Mouse (Mus musculus): ENCODE measurements around the gene Pacsin2. TPM values are rescaled to one million over a fixed set of nuclear protein-coding genes. Genes with fewer than 3 reads are reported as not detected.
A peak's percentile ranks its signal among the peaks of the same experiment; 100 is the strongest.

Pacsin2 gene
- polyA plus RNA-seq, 1 experiment from 2014 or later: 47.9 TPM

DNA sequence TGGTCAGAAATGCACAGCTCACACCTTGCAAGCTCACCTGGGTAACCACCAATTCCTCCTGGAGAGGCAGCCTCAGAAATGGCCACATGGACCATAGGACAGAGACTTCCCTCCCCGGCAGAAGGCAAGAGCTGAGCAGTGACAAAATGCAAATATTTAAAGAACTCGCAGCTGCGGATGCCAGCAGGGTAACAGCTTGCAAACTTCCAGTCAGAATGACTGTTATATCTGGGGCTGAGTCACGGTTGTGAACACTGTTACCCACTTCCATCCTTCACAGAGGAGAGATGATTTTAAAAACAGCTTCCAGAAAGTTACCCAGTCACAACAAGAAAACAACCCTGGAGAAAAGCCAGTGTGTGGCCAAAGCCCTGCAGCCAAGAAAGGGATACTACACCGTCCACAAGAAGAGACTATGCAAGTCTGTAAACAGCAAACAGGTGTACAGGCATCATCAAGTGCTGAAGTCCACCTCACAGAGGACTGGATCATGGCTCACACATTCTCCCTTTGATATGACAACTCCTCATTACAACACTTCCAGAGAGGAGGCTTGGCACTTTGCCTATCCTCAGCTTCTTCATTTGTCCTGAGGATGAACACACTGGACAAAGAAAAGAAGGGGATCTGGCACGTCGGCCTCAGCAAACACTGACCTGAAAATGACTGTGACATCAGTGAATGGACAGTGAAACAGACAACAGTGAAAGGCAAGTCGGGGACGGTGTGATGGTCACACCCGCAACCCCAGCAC, 16.4 kb downstream of the Pacsin2 start:
- Histone ChIP-seq H3K4me2 (ENCODE audit: low read depth, low read length) (peak overlapping the region; percentile 25), H3K27ac (ENCODE audit: low read length) (peak overlapping the region; percentile 51), H3K36me3 (ENCODE audit: control insufficient read depth, insufficient read depth) (no peaks in the 10 kb centered on the region), H3K4me3 (ENCODE audit: low read depth, low read length) (peak overlapping the region; percentile 13; the same call in 1 of the 2 replicates), H3K9ac (ENCODE audit: low read depth, low read length) (no peak overlapping the region), H3K27me3 (ENCODE audit: control insufficient read depth, insufficient read depth, low read depth, low read length) (no peaks in the 10 kb centered on the region), H3K4me1 (ENCODE audit: control insufficient read depth, low read depth, low read length) (peaks cover 67% of the 10 kb centered on the region), H3K9me3 (replicated peaks; ENCODE audit: control insufficient read depth, low read length) (no peaks in the 10 kb centered on the region)
- WGBS (ENCODE audit: insufficient replicate concordance): 60% methylated on average over 10 of the region's 10 CpGs
- peak; percentile 51 for ATAC-seq (ENCODE audit: low read depth)

DNA sequence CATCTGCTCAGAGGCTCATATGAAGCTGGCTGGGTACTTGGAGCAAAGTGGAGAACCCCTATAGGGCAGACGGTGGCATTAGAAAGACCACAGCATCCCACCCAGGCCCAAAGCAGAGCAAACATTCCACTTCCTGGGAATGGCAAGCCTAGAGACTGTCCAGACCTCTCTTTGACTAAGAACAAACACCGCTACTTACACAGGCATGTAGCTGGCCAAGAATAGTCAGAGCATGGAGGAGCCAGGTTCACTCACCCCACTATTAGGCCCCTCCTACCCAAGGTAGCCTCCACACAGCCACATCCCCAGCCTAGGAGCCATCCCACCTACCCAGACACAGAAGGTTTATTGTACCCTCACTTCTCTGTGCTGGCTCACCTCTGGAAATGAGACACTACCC, 18.5 kb downstream of the Pacsin2 start:
- no peak overlapping the region for H3K9ac ChIP-seq (ENCODE audit: low read depth, low read length)
- no peak overlapping the region for H3K4me3 ChIP-seq (ENCODE audit: low read depth, low read length)
- no peaks in the 10 kb centered on the region for H3K27me3 ChIP-seq (ENCODE audit: control insufficient read depth, insufficient read depth, low read depth, low read length)
- H3K9me3 ChIP-seq (replicated peaks; ENCODE audit: control insufficient read depth, low read length): no peaks in the 10 kb centered on the region
- no peak overlapping the region; the same call in 1 of the 2 replicates for H3K27ac ChIP-seq (ENCODE audit: low read length)
- peaks cover 61% of the 10 kb centered on the region for H3K4me1 ChIP-seq (ENCODE audit: control insufficient read depth, low read depth, low read length)
- 85% methylated on average over 2 of the region's 2 CpGs for WGBS (ENCODE audit: insufficient replicate concordance)
- no peaks in the 10 kb centered on the region for H3K36me3 ChIP-seq (ENCODE audit: control insufficient read depth, insufficient read depth)
- no peak overlapping the region for H3K4me2 ChIP-seq (ENCODE audit: low read depth, low read length)
- ATAC-seq (ENCODE audit: low read depth): no peak

DNA sequence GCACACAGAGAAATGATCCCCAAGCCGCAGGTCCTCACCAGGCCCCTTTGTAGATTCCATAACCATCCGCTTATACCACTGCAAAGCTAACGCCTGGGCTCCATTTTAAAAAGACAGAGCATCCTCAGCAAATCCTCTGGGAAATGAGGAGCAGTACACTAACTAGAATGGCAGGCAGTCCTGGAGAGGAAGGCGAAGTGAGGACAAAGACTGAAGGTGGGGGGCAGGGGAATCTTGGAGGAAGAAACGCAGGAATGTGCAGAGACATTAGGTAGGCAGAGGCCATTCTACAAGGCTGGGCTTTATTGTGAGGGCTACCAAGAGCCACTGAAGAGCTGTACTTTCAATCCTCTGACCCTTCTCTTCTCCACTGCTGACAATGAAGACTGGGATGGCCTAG, 19.0 kb downstream of the Pacsin2 start:
- H3K9me3 ChIP-seq (replicated peaks; ENCODE audit: control insufficient read depth, low read length): no peaks in the 10 kb centered on the region
- H3K27me3 ChIP-seq (ENCODE audit: control insufficient read depth, insufficient read depth, low read depth, low read length): no peaks in the 10 kb centered on the region
- peaks cover 64% of the 10 kb centered on the region for H3K4me1 ChIP-seq (ENCODE audit: control insufficient read depth, low read depth, low read length)
- WGBS (ENCODE audit: insufficient replicate concordance): 82% methylated on average over 5 of the region's 5 CpGs
- no peak overlapping the region for H3K4me3 ChIP-seq (ENCODE audit: low read depth, low read length)
- no peak overlapping the region for H3K4me2 ChIP-seq (ENCODE audit: low read depth, low read length)
- ATAC-seq (ENCODE audit: low read depth): no peak
- no peaks in the 10 kb centered on the region for H3K36me3 ChIP-seq (ENCODE audit: control insufficient read depth, insufficient read depth)
- H3K27ac ChIP-seq (ENCODE audit: low read length): no peak overlapping the region; the same call in 1 of the 2 replicates
- no peak overlapping the region for H3K9ac ChIP-seq (ENCODE audit: low read depth, low read length)

DNA sequence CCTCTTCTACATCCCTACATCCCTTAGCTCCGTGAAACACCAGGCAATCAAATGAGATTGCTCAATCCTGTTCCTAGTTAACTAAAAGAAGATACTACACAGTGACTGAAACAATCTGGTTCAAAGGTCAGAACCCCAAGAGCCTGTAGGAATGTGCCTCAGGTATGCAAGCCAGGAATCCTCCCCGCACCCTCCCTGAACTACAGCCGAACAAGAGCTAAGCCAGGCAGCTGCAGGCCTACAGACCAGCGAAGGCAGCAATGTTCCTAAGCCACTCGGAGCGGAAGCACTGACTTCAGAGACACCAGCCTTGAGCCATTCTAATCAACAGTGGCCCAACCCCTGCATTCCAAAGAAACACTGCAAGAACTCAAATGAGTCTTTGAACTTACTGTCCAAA, 20.0 kb downstream of the Pacsin2 start:
- ATAC-seq (ENCODE audit: low read depth): peak; percentile 55

DNA sequence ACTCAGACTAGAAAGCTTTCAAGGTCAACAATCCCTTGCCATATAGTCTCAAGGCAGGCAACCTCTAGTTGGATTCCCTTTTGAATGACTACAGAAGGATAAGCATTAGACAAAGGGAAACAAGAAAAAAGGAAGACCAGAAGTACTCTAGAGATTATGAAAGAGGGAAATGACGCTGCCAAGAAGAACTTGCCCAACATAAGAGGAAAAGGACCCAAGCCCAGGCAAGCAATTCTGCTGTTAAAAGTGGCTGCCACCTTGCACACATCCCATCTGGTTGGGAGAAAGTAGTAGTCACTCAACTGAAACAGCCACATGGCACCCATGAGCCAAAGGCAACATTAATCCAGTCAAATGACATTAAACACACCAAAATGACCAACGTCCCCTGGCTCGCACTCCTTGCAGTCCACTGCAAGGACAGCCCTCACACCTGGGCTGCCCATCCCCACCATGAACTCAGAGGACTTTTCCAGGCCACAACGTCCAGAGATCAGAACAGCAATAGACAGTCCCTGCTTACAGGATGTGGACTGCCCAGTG, 21.8 kb downstream of the Pacsin2 start:
- H3K27me3 ChIP-seq (ENCODE audit: control insufficient read depth, insufficient read depth, low read depth, low read length): no peaks in the 10 kb centered on the region
- ATAC-seq (ENCODE audit: low read depth): no peak
- no peak overlapping the region for H3K4me3 ChIP-seq (ENCODE audit: low read depth, low read length)
- no peaks in the 10 kb centered on the region for H3K36me3 ChIP-seq (ENCODE audit: control insufficient read depth, insufficient read depth)
- H3K9ac ChIP-seq (ENCODE audit: low read depth, low read length): no peak overlapping the region
- no peaks in the 10 kb centered on the region for H3K9me3 ChIP-seq (replicated peaks; ENCODE audit: control insufficient read depth, low read length)
- H3K4me1 ChIP-seq (ENCODE audit: control insufficient read depth, low read depth, low read length): peaks cover 43% of the 10 kb centered on the region
- WGBS (ENCODE audit: insufficient replicate concordance): 57% methylated on average over 4 of the region's 4 CpGs
- H3K4me2 ChIP-seq (ENCODE audit: low read depth, low read length): no peak overlapping the region
- 0 out of 2 replicates have a peak overlapping the region, but pooled peaks have one; percentile 19 for H3K27ac ChIP-seq (ENCODE audit: low read length)

More for the DNA sequence above, 20.0 kb downstream of the Pacsin2 start:
- peaks cover 57% of the 10 kb centered on the region for H3K4me1 ChIP-seq (ENCODE audit: control insufficient read depth, low read depth, low read length)
- H3K36me3 ChIP-seq (ENCODE audit: control insufficient read depth, insufficient read depth): no peaks in the 10 kb centered on the region
- H3K4me2 ChIP-seq (ENCODE audit: low read depth, low read length): no peak overlapping the region
- no peak overlapping the region for H3K9ac ChIP-seq (ENCODE audit: low read depth, low read length)
- WGBS (ENCODE audit: insufficient replicate concordance): 70% methylated on average over 6 of the region's 6 CpGs
- no peaks in the 10 kb centered on the region for H3K9me3 ChIP-seq (replicated peaks; ENCODE audit: control insufficient read depth, low read length)
- no peaks in the 10 kb centered on the region for H3K27me3 ChIP-seq (ENCODE audit: control insufficient read depth, insufficient read depth, low read depth, low read length)
- H3K4me3 ChIP-seq (ENCODE audit: low read depth, low read length): no peak overlapping the region
- no peak overlapping the region for H3K27ac ChIP-seq (ENCODE audit: low read length)

DNA sequence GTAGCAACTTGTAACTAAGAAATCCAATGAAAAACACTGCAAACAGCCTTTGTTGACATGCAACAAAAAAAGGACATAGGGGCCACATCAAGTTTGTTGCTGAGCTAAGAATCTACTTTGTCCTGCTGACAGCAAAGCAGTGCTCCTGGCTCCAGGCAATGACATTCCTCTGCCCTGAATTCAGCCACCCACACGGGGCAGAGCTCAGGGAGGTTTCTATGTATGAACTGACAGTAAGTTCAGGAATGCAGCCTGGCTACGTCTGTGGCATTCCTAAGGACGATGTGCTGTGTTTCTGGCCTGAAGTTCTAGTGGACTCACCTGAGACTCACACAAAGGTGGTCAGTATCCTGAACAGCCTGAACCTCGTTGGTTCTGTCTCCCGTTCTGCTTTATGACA, 23.7 kb downstream of the Pacsin2 start:
- no peaks in the 10 kb centered on the region for H3K36me3 ChIP-seq (ENCODE audit: control insufficient read depth, insufficient read depth)
- H3K4me1 ChIP-seq (ENCODE audit: control insufficient read depth, low read depth, low read length): peaks cover 39% of the 10 kb centered on the region
- no peak for ATAC-seq (ENCODE audit: low read depth)
- H3K4me2 ChIP-seq (ENCODE audit: low read depth, low read length): no peak overlapping the region
- 68% methylated on average over 5 of the region's 5 CpGs for WGBS (ENCODE audit: insufficient replicate concordance)
- no peak overlapping the region for H3K4me3 ChIP-seq (ENCODE audit: low read depth, low read length)
- H3K27ac ChIP-seq (ENCODE audit: low read length): no peak overlapping the region
- no peaks in the 10 kb centered on the region for H3K27me3 ChIP-seq (ENCODE audit: control insufficient read depth, insufficient read depth, low read depth, low read length)
- H3K9me3 ChIP-seq (replicated peaks; ENCODE audit: control insufficient read depth, low read length): no peaks in the 10 kb centered on the region
- no peak overlapping the region for H3K9ac ChIP-seq (ENCODE audit: low read depth, low read length)

DNA sequence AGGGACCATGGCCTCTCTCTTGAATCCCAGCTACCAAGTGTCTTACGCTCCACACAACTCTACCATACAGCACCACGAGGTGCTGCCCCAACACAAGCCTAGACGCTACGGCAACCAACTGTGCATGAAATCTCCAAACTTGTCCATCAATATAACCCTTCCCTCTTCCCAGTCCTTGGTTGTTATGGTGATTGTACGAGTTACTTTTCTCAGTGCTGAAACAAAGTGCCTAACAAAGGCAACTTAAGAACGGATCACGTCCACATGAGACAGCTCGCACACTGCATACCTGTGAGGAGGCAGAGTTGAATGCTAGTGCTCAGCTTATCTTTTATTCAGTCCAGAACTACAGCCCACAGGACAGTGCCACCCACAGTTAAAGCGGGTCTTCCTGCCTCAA, 27.9 kb downstream of the Pacsin2 start:
- Histone ChIP-seq H3K4me1 (ENCODE audit: control insufficient read depth, low read depth, low read length) (peaks cover 42% of the 10 kb centered on the region), H3K9me3 (replicated peaks; ENCODE audit: control insufficient read depth, low read length) (no peaks in the 10 kb centered on the region), H3K4me3 (ENCODE audit: low read depth, low read length) (no peak overlapping the region), H3K27me3 (ENCODE audit: control insufficient read depth, insufficient read depth, low read depth, low read length) (no peaks in the 10 kb centered on the region), H3K27ac (ENCODE audit: low read length) (no peak overlapping the region), H3K36me3 (ENCODE audit: control insufficient read depth, insufficient read depth) (no peaks in the 10 kb centered on the region), H3K9ac (ENCODE audit: low read depth, low read length) (no peak overlapping the region), H3K4me2 (ENCODE audit: low read depth, low read length) (no peak overlapping the region)
- ATAC-seq (ENCODE audit: low read depth): no peak
- 89% methylated on average over 9 of the region's 9 CpGs for WGBS (ENCODE audit: insufficient replicate concordance)

DNA sequence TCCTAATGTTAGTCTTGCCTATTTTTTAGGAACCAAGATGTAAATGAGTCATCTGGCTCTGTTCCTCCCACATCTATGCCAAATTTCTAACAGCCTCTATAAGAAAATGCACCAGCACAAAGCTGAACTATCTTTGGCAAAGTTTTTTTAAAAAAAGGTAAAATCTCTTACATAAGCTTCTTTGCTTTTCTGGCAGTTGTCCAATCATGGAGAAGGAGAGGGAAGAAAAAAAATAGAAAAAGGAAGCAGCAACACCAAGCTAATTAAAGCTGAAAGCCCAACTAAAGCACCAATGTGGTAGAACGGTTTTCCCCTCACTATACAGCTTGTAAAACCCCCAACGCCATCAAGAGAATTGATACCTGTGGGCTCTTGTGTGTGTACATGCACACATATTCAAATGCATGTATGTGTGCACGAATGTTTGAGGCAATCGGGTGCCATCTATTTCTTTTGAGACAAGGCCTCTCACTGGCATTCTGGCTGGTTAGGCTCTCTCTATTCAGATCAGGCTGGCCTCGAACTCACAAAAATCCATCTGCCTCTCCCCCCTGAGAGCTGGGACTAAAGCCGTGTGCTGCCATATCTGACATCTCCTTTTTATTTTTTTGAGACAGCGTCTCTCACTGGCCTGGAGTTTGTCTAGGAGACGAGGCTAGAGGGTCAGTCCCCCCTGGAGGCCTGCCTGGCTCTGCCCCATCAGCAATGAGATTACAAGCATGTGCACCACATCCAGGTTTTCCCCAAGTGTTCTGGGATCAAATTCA, 28.9 kb downstream of the Pacsin2 start:
- no peak overlapping the region for H3K27ac ChIP-seq (ENCODE audit: low read length)

DNA sequence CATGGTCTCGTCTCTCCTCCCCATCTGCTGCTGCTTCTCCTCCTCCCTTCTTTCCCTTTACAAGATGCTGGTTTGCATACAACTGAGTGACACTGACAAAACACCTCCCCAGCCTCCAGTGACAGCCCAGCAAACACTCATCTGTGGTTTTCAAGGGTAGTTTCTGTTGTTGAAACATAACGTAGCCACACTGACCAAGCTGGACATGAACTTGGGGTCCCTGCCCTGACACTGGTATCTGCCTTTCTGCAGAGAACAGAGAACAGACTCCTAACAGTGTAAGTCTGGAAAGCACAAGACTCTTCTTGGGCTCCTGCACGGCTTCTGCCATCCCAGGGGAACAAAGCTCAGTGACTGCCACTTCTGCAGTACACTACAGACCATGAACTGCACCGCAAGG, 29.7 kb downstream of the Pacsin2 start:
- H3K27ac ChIP-seq (ENCODE audit: low read length): peak overlapping the region; percentile 21
- peaks cover 47% of the 10 kb centered on the region for H3K4me1 ChIP-seq (ENCODE audit: control insufficient read depth, low read depth, low read length)
- H3K9ac ChIP-seq (ENCODE audit: low read depth, low read length): no peak overlapping the region
- H3K36me3 ChIP-seq (ENCODE audit: control insufficient read depth, insufficient read depth): no peaks in the 10 kb centered on the region
- H3K4me3 ChIP-seq (ENCODE audit: low read depth, low read length): no peak overlapping the region
- H3K9me3 ChIP-seq (replicated peaks; ENCODE audit: control insufficient read depth, low read length): no peaks in the 10 kb centered on the region
- 61% methylated on average over 4 of the region's 4 CpGs for WGBS (ENCODE audit: insufficient replicate concordance)
- ATAC-seq (ENCODE audit: low read depth): no peak
- no peaks in the 10 kb centered on the region for H3K27me3 ChIP-seq (ENCODE audit: control insufficient read depth, insufficient read depth, low read depth, low read length)
- H3K4me2 ChIP-seq (ENCODE audit: low read depth, low read length): no peak overlapping the region

More for the DNA sequence above, 28.9 kb downstream of the Pacsin2 start:
- peaks cover 41% of the 10 kb centered on the region for H3K4me1 ChIP-seq (ENCODE audit: control insufficient read depth, low read depth, low read length)
- no peak overlapping the region for H3K9ac ChIP-seq (ENCODE audit: low read depth, low read length)
- no peak for ATAC-seq (ENCODE audit: low read depth)
- H3K9me3 ChIP-seq (replicated peaks; ENCODE audit: control insufficient read depth, low read length): no peaks in the 10 kb centered on the region
- WGBS (ENCODE audit: insufficient replicate concordance): 64% methylated on average over 8 of the region's 8 CpGs
- no peaks in the 10 kb centered on the region for H3K27me3 ChIP-seq (ENCODE audit: control insufficient read depth, insufficient read depth, low read depth, low read length)
- H3K4me2 ChIP-seq (ENCODE audit: low read depth, low read length): no peak overlapping the region
- H3K36me3 ChIP-seq (ENCODE audit: control insufficient read depth, insufficient read depth): no peaks in the 10 kb centered on the region
- no peak overlapping the region for H3K4me3 ChIP-seq (ENCODE audit: low read depth, low read length)
